In the genomic region with DNA sequence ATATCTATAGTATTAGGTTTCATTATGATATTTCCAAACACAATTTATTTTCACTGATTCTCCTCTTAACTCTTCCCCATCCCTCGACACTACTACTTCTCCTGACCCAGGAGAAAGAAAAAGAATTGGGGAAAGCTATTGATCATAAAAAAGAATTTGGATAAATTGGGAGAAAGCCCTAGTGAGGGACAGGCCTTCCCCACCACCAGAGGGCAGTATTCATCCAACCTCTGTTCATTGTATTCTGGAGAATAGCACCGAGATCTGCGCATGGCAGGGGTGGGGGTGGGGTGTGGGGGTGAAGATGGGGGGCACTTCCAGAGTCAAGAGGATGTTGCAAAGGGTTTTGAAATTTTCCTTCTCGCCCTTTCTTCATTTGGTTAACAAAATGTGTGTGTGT, we compare ENCODE assay signal across 1 mouse cellular context.
TF ChIP-seq lines count a peak whose summit lies in the region.

No protein-coding gene starts in this region.

TF ChIP-seq in CH12.LX, 34 proteins besides CTCF, POLR2A, EP300 and RAD21:
- TF ChIP-seq ETS1 (conservative IDR thresholded peaks at IDR 0.05; ENCODE audit: low read depth, low read length) (no peak), SMC3 (IDR thresholded peaks at IDR 0.05; ENCODE audit: low read depth, low read length) (peak; percentile 39)
